Mouse (Mus musculus) spleen, adult 2 months (tissue): ENCODE measurements around the gene Tia1.

ENCODE experiments used
- CTCF ChIP-seq: fragments of 200-500 bp; IDR thresholded peaks from 2 replicates; pipeline ENCODE4 v1.5.1; 2011; ENCODE audit warnings: mild to moderate bottlenecking, inconsistent platforms; ENCODE audit not compliant: insufficient read depth, insufficient read length, insufficient replicate concordance; ENCODE audit errors: extremely low read depth
- POLR2A ChIP-seq: fragments of 200-500 bp; IDR thresholded peaks from 2 replicates; pipeline ENCODE4 v1.6.1; 2011; ENCODE audit warnings: low read depth, low read length, inconsistent platforms

GRCm38 (mm10) chr6:86402681-86403607 is 1.1 kb upstream of the Tia1 start:
- TF ChIP-seq CTCF (no peak), POLR2A (no peak)
